Mouse (Mus musculus) layer of hippocampus, adult 8-10 months (tissue): ENCODE data around the gene Hoxd13. TPM values are rescaled to one million over a fixed set of nuclear protein-coding genes. Genes with fewer than 3 reads are reported as not detected.

Source experiments
- DNase-seq, 2 experiments: peaks; one replicate each; pipeline ENCODE4 v3.0.0; 2022; ENCODE audit warnings: low spot score in 2 of 2
- total RNA-seq, 4 experiments: library from RNA; stranded (reverse); gene quantifications; 2 replicates each; pipeline ENCODE4 v1.2.4; 2022

The Hoxd13 gene
- total RNA-seq, 4 experiments from 2014 or later: not detected

DNA sequence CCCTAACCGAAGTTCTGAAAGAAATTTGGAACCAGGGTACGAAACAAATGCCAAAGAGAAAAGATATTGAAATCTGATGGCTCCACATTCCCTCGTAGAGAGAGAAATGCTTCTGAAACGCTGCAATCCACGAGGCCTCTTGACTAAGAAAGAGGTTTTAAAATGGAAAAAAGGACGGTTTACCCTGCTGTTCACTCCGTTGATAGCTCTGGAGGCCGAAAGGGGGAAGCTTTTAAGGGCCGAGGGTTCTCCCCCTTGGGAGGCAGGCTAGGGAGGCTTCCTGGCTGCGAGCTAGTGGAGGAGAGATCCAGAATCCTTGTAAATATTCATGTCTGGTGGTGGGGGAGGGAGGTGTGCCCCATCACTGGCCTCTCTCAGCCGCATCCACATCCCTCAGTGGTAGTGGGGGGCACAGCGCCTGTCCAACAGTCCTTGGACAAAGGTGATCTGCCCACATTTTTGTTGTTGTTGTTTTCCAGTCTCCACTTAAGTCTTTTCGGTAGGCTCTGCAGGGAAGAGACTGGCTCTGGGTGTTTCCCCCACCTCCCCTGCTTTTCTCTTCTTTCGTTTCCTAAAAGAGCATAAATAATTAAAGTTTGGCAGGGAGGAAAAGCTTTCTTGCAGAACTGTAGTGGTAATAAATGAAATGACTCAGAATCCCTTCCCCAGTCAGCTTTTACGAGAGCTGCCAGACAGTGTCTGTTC, 10.9 kb downstream of the Hoxd13 start, which contains the start of gene Hoxd11:
Hoxd11 (plus strand) TSS at position 667 of the 705 bp plus-strand sequence.
- no peak for DNase-seq

DNA sequence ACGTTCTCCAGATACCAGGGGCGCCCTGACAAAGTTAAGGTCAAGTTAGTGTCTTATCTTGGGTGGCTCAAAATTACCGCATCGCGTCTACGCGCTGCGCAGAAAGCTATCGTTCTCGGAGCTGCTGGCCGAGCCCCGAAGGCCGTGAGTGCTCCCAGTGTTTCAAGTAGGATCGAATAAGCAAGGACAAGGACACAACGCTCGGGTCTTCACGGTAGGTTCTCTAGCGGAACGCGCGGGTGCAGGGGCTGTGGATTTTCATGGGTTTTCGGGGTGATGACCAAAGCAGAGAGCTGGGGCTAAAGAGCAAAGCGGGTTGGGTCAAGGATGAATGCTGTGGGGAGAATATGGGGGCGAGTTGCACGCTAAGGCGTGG, 11.5 kb downstream of the Hoxd13 start:
- DNase-seq: no peak

DNA sequence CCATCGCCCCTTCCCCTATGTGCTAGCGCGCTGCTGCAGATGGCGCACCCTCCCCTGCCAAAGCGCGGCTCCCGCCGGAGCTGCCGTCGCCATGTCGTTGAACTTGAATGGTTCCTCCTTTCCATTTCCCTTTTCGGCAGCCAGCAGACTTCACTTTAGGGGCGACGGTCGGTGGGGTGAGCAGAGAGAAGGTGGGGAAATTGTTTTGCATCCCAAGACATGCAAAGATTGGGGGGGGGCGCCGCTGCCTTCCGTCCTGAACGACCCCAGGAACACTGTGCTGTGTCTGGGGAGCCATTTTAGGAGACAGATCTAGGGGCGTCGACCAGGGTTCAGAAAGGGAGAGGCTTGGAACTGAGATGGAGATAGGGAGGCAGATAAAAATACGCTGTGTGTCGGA, 11.9 kb downstream of the Hoxd13 start:
- no peak for DNase-seq

DNA sequence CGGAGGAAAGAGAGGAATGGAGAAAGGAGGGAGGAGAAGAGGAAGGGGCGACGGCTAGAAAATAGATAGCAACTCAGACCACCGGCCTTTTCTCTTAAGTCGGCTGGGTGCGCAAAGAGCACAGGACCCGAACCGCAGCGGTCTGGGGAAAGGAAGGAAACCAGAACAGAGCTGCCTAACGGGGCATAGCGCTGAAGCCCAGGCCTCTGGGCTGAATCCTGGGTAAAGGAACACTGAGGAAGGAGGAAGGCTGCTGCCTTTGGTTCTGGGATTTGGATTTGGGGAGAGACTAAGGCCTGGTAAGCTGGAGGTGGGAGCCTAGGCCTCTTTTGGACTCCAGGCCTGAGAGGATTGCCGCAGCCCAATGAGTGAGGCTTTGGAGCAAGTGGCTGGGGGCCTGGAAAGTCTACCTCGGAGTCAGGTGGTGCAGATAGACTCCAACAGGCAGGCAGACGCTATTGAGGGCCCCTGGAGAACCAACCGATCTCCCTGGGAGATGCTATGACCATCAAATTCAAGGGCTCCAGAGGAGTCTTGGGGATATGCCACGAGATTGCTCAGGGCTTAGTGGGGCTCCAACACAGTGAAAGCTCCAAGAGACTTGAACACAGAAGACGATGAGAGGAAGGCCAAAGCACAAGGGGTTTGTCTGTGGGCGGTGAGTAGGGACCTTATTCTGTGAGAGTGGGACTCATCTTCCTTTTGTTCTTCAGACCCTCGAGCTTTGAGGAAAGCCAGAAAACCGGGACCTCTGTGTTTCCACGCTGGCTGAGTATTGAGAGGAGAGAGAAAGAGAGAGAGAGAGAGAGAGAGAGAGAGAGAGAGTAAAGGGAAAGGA, 12.7 kb downstream of the Hoxd13 start:
- no peak for DNase-seq

DNA sequence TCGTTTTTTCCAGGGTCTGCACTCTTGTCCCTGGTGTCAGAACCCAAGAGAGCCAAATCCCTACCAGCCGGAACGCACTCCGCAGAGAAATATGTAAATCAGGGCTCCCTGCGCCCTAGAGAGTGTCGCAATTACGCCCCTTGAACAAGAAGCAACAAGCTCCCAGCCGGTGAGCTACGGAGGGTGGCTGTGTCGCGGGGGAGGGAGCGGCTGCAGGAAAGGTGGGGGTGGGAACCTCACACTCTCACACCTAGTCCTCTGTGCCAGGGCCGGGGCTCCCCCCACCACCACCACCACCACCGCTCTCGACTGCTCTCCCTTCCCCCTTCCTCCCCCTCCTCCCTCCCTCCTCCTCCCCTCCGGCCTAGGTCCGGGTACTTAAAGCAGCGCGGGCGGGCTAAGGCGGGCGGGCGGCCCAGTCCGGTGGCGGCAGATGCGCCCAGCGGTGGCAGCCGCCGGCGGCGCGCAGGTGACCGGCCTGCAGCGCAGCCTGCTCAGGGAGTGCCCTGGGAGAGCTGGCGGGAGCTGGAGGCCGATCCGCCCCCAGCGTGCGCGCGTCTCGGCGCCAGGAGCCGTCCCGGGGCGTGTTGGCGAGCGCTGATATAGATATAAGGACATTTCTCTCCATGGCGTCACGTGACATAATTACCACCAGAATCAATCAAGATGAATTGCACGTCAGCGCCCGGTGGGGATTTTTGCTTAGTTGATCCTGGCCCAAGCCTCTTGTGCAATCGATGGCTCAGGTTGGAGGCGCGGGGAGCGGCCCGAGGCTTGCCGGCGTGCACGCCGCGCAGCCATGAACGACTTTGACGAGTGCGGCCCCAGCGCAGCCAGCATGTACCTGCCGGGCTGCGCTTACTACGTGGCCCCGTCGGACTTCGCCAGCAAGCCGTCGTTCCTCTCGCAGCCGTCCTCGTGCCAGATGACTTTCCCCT, 13.8 kb downstream of the Hoxd13 start:
- DNase-seq: no peak

DNA sequence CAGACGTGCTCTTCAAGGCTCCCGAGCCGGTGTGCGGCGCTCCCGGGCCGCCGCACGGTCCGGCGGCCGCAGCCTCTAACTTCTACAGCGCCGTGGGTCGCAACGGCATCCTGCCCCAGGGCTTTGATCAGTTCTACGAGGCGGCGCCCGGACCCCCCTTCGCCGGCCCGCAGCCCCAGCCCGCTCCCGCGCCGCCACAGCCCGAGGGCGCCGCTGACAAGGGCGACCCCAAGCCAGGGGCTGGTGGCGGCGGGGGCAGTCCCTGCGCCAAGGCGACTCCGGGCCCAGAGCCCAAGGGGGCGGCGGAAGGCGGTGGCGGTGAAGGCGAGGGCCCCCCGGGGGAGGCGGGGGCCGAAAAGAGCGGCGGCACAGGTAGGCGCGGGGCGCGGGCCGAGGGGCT, 14.7 kb downstream of the Hoxd13 start:
- no peak for DNase-seq

DNA sequence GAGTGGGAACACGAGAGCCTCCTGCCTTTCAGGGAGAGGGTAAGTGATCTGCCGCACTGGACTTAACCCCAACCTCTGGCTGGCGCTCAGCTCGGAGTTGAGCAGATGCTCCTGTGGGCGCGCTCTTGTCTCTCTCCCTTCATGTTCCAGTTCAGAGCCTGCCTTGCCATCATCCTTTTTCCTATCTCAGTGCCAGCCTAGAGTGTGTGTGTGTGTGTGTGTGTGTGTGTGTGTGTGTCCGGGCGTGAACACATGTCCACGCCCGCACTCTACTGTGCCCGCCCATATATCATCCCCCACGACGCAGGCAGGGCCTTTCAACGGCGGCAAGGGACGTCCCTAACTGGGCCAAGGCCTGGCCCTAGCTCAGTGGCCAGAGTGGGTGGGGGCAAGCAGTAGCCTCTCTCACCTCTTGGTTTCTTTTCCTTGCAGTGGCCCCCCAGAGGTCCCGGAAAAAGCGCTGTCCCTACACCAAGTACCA, 15.4 kb downstream of the Hoxd13 start:
- DNase-seq: no peak

DNA sequence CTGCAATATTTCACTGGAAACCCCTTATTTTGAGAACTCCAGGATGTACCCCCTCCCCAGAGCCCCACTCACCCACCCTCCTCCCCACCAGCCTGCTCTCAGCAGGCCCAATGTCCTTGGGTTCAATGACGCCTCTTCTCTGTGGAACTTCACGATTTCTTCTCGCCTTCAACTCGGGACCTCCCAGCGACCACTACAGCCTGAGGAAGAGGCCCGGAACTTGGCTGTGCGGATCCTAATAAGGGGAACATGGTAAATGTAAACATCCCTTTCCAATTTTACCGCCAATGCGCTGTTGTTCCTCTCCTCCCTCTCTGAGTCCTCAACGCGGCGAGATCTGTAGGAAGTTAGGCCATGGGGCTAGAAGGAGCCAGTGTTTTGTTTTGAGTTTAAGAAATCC, 16.0 kb downstream of the Hoxd13 start:
- no peak for DNase-seq

DNA sequence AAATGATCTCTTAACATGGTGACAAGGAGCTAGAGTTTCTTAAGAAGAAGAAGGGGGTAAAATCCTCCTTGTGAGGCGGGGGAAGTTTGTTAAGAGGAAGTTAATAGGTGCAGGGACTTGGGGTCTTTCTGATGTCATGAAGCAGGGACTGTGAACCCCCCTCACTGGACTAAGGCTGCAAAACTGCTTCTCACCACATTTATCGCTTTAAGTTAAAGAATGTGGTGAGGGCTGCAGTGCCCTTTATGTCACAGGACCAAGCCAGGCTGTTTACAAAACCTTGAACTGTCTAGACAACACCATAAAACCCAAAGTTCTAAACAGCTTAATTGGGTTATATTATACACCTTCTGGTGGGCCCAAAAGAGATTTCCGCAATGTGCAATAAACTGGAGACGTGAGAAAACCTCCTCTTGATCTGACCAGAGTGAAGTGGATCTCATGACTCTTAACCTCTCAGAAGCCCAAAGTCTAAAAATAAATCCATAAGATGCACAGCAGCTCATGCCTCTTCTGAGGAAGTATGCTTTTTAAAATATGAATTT, 17.0 kb downstream of the Hoxd13 start:
- DNase-seq: no peak

DNA sequence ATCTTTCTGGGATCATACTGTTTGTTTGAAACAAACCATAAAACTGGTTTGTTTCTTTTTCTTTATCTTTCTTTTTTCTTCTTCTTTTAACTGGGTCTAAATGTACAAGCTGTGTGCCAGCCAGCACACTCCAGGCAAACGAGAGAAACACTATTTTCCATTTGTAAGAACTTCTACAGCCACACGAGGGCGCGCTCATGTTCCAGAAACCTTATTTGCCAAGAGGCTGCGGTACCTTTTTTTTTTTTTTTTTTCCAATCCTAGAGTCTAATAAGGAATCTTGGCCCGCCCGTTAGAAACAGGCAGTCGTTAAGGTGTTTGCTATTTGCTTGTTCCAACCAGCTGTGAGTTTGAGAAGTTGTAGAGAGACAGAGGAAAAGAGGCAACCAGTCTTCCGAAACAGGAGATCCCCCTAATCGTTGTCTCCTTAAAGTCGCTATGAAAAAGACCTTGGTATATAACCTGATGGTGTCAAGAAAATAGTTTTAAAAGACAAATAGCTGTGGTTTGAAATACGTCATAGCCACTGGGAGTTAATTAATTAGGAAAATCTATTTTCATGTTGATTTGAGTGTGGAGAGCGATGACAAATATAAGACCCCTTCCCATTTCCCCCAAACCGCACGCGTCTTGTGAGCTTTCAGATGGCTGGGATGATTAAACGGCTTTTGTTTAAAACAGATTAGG, 18.3 kb downstream of the Hoxd13 start:
- no peak for DNase-seq

DNA sequence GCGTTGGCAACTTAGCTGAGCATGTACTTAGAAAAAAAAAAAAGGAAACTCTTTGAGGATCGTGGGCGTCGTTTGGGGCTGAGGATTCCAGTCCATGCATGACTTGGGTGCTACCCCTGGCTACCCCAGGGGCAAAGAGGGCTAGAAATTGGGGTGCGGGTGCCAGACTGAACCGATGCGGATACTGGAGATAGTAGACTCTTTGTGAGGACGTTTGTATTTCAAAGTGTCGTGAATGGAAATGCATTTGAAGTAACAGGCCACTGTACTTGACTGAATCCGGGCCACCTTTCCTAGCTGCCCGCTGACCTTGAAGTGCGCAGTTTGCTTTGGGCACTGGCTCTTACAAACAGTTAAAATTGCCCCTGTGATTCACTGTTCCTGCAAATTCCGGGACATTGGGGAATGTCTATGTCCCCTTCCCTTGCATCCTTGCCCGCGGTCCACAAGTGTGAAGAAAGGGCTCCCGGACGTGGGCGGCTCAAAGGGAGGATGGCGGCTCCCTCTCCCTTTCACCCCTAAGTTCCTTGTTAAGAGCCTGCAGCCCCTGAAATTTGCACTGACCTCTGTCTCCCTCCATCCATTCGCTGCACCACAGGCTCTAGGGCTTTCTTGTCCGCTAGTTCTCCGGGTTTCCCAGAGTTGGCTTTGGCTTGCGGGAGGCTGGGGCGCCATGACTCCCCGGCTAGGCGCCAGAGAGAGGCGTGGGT, 19.0 kb downstream of the Hoxd13 start:
- DNase-seq: no peak

DNA sequence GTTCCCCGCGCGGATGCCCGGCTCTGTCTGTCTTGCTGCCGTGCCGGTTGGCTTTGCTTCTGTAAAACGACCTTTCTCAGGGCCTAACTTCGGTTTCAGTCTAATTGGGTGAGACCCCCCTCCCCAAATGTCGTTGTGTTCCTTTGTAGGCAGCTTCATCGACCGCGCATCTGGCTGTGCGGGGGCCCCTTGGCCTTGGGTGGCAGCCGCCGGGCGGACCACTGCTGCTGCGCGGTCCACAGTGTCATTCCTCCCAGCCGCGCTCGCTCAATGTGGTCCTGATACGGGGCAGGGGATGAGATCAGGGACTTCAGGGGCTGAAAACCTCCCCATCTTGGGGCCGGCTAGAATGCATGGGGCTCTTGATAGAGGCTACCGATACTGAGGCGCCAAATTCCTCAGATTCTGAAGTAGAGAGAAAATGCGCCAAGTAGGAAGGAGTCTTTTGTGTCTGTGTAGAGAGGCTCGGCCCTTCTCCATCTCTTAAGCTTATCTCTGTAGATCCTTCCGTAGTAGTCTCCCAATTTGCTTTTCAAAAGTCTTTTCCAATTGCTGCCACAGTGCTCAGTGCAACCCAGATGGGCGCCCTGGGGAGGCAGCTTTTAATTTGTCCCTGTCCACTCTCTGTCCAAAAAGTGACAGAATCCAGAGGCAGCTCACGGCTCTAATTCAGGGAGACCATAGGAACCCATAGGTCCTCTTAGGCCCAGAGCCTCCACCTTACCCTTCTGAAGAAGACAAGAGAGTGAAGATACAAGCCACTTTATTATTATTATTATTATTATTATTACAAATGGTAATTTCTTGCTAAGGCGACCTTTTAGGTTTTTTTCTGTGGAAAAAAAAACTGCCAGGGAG, 19.8 kb downstream of the Hoxd13 start:
- DNase-seq: no peak

DNA sequence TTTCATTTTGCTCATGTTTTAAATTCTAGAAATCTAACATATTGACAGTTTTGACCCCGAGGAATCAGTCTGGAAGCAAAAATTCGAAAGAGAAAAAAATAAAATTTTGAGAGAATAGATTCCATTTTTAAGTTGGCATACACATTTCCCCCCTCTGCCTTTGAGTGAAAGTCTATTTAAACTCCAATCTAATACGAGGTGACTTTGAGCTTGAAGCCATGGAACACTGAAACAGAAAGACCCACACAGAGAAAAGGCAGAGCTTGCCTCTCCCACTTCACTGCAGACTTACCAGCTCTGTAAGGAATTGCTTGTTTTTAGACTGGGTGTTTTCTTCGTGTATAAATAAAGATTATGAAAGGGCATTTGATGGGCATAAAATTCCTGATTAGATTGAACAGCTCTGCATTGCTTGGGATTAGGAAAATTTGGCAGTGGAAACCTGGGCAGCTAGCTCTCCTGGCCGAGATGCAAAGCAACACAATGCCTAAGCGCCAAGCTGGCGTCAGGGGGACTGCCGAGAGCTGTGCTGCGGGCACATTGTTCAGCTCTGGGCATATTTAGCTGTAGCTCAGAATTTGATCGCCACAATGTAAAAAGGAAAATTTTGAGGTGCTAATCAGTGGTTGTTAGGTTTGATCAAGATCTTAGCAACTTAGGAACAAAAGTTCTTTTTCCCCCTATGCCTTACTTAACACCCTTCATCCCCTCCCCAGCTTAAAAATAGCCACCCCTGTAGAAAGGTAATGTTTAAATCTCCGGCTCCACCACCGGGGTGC, 20.9 kb downstream of the Hoxd13 start:
- no peak for DNase-seq

DNA sequence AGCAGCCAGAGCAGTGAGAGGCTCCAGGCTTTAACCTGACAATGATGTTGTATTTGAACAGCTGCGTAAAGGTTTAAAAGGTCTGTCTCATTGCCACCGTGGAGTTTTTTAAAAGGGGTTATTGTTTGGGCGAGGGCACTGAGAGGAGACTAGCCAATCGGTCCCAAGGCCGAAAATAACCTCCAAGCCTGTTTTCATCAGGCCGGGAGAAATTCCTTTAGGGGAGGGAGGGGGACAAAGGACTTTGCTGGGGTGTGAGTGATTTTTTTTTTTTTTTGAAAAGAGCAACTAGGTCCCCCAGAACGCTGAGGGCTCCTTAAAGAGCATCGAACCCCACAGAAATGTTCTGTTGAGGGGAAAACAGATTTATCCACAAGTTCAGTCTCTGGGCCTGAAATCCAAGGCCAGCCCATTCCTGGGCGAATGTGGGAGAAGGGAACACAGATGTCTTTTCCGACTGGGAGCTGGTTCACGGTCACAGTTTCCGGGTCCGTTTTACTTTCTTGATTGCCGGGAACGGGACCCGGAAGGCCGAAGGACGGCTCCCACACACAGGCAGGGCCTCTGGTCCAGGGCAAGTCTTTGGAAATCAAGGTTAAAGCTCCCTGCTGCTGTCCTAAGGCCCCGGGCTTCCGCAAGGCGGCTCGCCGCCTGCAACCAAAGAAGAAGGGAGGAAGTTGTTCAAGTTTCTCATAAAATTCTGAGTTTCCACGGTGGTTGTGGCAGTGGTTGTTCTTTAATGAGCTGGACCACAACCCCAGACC, 21.6 kb downstream of the Hoxd13 start:
- no peak for DNase-seq

DNA sequence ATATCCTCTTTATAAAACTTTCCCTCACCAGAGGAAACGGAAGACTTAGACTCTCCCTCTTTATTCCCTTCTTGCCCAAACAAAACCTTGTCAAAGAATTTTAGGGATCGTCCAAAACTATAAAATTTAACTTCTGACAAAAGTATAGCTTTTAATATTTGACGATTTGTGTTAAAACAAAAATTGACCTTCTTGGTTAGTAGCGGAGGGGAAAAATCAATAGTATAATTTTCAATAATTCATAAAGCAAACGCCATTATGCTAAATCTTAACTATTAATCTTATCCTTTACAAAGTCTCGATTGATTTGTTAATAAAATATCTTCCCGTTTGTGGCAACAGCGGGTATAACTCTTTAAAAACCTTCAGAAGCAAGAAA, 22.2 kb downstream of the Hoxd13 start:
- DNase-seq: no peak

DNA sequence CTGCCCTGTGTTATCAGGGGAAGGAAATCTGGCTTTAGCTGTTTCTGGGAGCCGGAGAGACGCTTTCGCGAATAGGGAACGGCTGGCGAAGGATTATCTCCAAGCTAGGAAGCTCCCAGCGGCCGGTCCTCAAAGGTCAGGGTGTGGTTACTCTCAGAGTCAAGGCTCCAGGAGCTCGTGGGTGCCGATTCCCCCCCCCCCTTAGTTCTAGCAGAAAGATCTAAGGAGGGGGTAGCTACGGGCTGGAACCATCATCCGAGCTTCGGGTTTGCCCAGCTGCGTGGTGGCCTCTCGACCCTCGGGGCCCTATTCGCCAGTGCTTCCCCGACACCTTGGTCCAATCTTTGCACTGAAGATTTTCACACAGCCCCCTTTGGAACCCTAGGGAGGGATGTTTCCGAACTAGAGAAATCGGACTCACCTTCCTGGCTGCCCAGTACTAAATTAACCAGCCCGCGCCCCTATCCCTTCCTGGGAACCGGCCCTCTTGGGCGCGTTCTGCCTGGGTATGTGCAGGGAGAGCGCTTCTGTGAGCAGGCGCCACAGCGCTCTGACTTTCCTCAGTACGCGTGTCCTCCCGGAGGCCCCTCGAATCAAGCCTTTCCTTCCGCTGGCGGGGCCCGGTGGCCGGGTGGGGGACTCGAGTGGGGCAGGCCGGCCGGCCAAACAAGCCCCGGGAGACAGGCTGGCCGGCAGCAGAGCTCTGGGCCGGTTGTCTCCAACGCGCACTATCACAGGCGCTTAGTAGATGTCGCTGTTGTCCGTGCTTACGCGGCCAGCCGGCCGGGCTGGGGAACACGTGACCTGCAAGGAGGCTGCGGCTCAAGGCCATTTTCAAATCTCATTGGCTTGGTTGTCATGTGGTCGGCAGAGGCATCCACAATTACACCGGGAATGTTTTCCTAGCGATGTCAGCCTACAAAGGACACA, 23.2 kb downstream of the Hoxd13 start, which contains the start of gene Hoxd10:
Hoxd10 (plus strand) TSS at position 903 of the 930 bp plus-strand sequence.
- DNase-seq: no peak
